Mouse (Mus musculus): ENCODE data around the gene Pnpla2. TPM values are rescaled to one million over a fixed set of nuclear protein-coding genes. Genes with fewer than 3 reads are reported as not detected.

Pnpla2 gene
- 10 to 100 TPM; 88.2 to 90.1 TPM for polyA plus RNA-seq (2017; shearing (Covaris generic))

DNA sequence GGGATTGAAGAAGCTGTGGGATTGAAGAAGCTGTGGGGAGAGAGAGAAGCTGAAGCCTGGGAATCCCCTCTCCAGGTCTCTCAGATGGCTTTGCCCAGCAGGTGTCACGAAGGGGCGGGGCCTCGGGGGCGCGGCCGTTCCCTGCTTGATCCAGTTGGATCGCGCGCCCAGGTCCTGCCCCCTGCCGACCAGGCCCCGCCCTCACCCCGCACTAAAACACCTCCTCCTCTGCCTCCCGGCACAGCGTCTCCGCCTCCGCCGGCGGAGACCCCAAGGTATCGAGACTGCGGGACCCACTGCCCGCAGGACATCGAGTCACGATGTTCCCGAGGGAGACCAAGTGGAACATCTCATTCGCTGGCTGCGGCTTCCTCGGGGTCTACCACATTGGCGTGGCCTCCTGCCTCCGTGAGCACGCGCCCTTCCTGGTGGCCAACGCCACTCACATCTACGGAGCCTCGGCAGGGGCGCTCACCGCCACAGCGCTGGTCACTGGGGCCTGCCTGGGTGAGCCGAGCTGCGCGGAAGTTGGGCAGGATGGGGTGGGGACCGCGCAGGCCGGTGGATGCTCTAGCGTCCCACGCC, at the start of gene Pnpla2:
Gene Pnpla2, plus strand, starts transcription at position 232 of the 585 bp plus-strand sequence.

DNA sequence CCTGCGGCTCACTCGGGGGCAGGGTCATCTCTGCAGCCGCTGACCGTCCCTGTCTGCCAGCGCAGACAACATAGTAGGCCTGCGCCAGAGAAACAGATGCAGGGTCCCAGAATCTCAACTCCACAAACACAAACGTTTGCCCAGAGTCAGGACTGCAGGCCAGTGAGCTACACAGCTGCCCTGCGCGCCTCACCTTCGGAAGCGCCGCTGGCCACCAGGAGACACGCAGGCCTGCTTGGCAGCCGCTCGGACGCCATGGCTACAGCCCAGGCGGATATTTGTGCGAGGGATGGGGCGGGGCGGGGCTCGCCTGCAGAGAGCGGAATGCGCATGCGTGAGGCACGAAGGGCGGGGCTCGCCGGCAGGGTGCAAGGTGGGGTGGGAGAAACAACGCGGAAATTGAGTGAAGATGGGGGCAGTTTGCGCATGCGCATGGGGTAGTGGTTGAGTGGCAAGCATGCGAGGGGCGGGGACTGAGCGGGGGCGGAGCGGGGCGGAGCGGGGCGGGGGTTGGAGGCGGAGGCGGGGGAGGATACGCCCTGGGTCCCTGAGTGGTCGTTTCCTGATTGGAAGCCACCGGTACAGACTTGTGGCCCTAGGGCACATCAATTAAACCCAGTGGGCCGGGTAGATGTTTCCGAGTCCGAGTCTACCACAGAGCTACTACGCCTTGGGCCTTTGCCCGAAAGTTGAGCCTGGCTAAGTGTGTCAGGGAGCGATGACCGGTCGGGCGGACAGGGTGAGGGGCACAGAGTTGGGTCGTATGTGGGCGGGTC, 41.0 kb upstream of the Pnpla2 start, which contains the start of gene Gatd1:
Gene Gatd1, minus strand, starts transcription at position 328 of the 776 bp plus-strand sequence.

GRCm38 (mm10) chr7:141429310-141429709, 25.7 kb upstream of the Pnpla2 start, which contains the start of gene Cend1:
Gene Cend1 (minus strand): TSS chr7:141429491.

GRCm38 (mm10) chr7:141437178-141438120, 17.5 kb upstream of the Pnpla2 start, which contains the start of gene Slc25a22:
Gene Slc25a22 (minus strand): TSS chr7:141437892.

GRCm38 (mm10) chr7:141443828-141444237, 11.2 kb upstream of the Pnpla2 start, which contains the start of gene Pidd1:
Gene Pidd1 (minus strand): TSS chr7:141444025.

DNA sequence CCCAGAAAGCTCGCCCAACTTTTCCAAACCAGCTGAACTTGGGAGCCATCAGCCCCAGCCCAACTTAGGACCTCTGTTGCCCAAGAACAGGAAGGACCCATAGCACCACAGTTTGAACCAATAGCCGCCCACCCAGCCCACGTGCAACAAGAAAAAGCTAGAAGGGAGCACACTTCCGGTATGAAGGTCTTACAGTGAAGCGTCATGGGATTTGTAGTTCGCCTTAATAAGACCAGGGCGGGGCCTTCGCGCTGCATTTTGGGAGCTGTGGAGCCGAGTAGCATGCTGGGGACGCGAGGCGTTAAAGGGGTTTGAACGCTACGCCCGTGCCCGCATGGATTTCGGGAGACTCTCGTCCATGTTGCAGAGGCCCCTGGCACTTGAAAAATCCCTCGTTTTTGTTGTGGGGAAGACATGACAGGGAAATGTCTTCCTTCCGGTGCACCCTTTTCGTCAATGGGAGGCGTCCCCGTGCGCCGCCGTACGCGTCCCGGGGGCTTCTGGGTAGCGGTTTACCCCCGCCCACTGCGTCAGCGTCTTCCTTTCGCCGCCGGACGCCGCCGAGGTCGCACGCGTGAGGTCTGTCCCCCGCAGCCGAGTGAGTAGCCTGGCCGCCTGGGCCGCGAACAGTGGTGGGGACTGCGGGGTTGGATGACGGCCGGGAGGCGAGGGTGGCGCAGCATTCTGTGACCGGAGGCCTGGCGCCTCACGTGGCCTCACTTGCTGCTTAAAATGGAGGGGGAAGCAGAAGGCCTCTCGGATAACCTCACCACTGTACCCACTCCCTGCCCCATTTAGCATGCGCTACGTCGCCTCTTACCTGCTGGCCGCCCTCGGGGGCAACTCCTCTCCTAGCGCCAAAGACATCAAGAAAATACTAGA, 7.6 kb upstream of the Pnpla2 start, which contains the start of gene Rplp2:
Gene Rplp2, plus strand, starts transcription at position 261 of the 882 bp plus-strand sequence.

GRCm38 (mm10) chr7:141460391-141461113, 5.6 kb downstream of the Pnpla2 start, which contains the start of gene Cracr2b:
Gene Cracr2b (plus strand): TSS chr7:141461094.

GRCm38 (mm10) chr7:141467230-141468030, 12.4 kb downstream of the Pnpla2 start, which contains the start of gene Cd151:
Gene Cd151 (plus strand): TSS chr7:141467392.

GRCm38 (mm10) chr7:141475011-141475804, 20.2 kb downstream of the Pnpla2 start, which contains the start of the genes Polr2l and Tspan4:
Gene Polr2l (minus strand): TSS chr7:141475132.
Gene Tspan4 (plus strand): TSS chr7:141475240.

Other genes with a start within 250 kb of the Pnpla2 start
- gene Lmntd2, start 241.1 kb upstream of the Pnpla2 start, polyA plus RNA-seq (2017; shearing (Covaris generic)) = 1 to 10 TPM; 8.3 to 9.9 TPM
- 10 to 100 TPM; 18.6 to 23.4 TPM for gene Rassf7, start 239.3 kb upstream of the Pnpla2 start, polyA plus RNA-seq (2017; shearing (Covaris generic))
- gene Phrf1, start 226.4 kb upstream of the Pnpla2 start, polyA plus RNA-seq (2017; shearing (Covaris generic)) = 10 to 100 TPM; 55.5 to 85.8 TPM
- 100 to 1,000 TPM; 105 to 126 TPM for gene Irf7, start 188.7 kb upstream of the Pnpla2 start, polyA plus RNA-seq (2017; shearing (Covaris generic))
- under 1 TPM in 1 of 2 experiments, not detected in 1; 0.07 TPM for gene Cdhr5, start 178.4 kb upstream of the Pnpla2 start, polyA plus RNA-seq (2017; shearing (Covaris generic))
- not detected for gene Sct, start 176.1 kb upstream of the Pnpla2 start, polyA plus RNA-seq (2017; shearing (Covaris generic))
- gene Drd4, start 163.2 kb upstream of the Pnpla2 start, polyA plus RNA-seq (2017; shearing (Covaris generic)) = under 1 TPM in 1 of 2 experiments, not detected in 1; 0.06 TPM
- 10 to 100 TPM; 48.0 to 58.2 TPM for gene Deaf1, start 127.5 kb upstream of the Pnpla2 start, polyA plus RNA-seq (2017; shearing (Covaris generic))
- gene Tmem80, start 127.5 kb upstream of the Pnpla2 start, polyA plus RNA-seq (2017; shearing (Covaris generic)) = 10 to 100 TPM; 37.5 to 40.6 TPM
- gene Eps8l2, start 116.3 kb upstream of the Pnpla2 start, polyA plus RNA-seq (2017; shearing (Covaris generic)) = under 1 TPM in 1 of 2 experiments, not detected in 1; 0.09 TPM
- 100 to 1,000 TPM; 342 to 415 TPM for gene Taldo1, start 63.0 kb upstream of the Pnpla2 start, polyA plus RNA-seq (2017; shearing (Covaris generic))
- gene Gatd1, start 41.1 kb upstream of the Pnpla2 start, polyA plus RNA-seq (2017; shearing (Covaris generic)) = 10 to 100 TPM; 72.8 to 73.0 TPM
- gene Cend1, start 25.7 kb upstream of the Pnpla2 start, polyA plus RNA-seq (2017; shearing (Covaris generic)) = under 1 TPM; 0.39 to 0.96 TPM
- 10 to 100 TPM; 56.7 to 57.4 TPM for gene Slc25a22, start 17.3 kb upstream of the Pnpla2 start, polyA plus RNA-seq (2017; shearing (Covaris generic))
- 10 to 100 TPM; 10.4 to 10.6 TPM for gene Pidd1, start 11.2 kb upstream of the Pnpla2 start, polyA plus RNA-seq (2017; shearing (Covaris generic))
- gene Rplp2, start 7.8 kb upstream of the Pnpla2 start, polyA plus RNA-seq (2017; shearing (Covaris generic)) = 1,000 to 10,000 TPM; 1,171 to 2,116 TPM
- under 1 TPM in 1 of 2 experiments, not detected in 1; 0.59 TPM for gene Cracr2b, start 5.9 kb downstream of the Pnpla2 start, polyA plus RNA-seq (2017; shearing (Covaris generic))
- 10 to 100 TPM in 1 of 2 experiments, 1 to 10 TPM in 1; 6.6 to 10.4 TPM for gene Cd151, start 12.2 kb downstream of the Pnpla2 start, polyA plus RNA-seq (2017; shearing (Covaris generic))
- 10 to 100 TPM; 33.5 to 36.8 TPM for gene Polr2l, start 19.9 kb downstream of the Pnpla2 start, polyA plus RNA-seq (2017; shearing (Covaris generic))
- gene Tspan4, start 20.0 kb downstream of the Pnpla2 start, polyA plus RNA-seq (2017; shearing (Covaris generic)) = 1 to 10 TPM; 2.9 to 3.2 TPM
- 10 to 100 TPM; 10.7 to 19.5 TPM for gene Chid1, start 84.7 kb downstream of the Pnpla2 start, polyA plus RNA-seq (2017; shearing (Covaris generic))
- gene Ap2a2, start 107.0 kb downstream of the Pnpla2 start, polyA plus RNA-seq (2017; shearing (Covaris generic)) = 10 to 100 TPM; 35.9 to 51.1 TPM
- under 1 TPM; 0.14 to 0.36 TPM for gene Muc6, start 200.1 kb downstream of the Pnpla2 start, polyA plus RNA-seq (2017; shearing (Covaris generic))
- under 1 TPM; 0.16 to 0.36 TPM for gene Muc2, start 235.1 kb downstream of the Pnpla2 start, polyA plus RNA-seq (2017; shearing (Covaris generic))

Data from activated CD4-positive, CD25-positive, alpha-beta regulatory T cell (primary cell).